Mouse (Mus musculus) induced T-regulatory cell, adult 2 months (primary cell): Measurements from ENCODE around the gene Rbfox2.
"Not testable (repeated sequence)": the region's sequence is repeated elsewhere in the genome, so short reads cannot be mapped to it uniquely, and the experiment has no call there.

Source experiments
- DNase-seq: peaks from one replicate; pipeline ENCODE4 v3.0.0-alpha.2; 2012; ENCODE audit warnings: low read depth

The Rbfox2 gene

DNA sequence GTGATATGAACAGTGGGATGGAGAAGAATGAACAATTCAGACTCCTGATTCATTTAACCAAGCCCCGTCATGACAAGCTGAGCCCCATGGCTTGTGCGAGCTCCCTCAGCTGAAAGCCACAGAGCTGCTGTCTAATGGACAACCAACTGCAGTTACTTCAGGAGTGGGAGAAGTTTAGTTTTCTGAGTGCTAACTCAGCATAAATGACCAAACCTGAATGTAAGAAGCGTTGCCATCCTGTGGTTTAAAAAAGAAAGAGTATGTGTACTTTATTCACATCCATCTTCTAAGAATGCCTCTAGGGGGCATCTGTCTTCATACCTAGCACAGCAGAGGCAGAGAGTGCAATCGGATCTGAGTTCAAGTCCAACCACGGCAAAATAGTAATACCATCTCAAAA, 35.5 kb downstream of the Rbfox2 start:
- DNase-seq: no peak

DNA sequence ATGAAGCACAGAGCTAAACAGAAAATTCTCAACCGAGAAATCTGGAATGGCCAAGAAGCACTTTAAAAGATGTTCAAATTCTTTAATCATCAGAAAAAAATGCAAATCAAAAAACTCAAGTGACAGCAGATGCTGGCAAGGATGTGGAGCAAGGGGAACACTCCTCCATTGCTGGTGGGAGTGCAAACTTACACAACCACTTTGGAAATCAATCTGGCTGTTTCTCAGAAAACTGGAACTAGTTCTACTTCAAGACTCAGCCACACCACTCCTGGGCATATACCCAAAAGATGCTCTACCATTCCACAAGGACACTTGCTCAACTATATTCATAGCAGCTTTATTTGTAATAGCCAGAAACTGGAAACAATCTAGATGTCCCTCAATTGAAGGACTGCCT, 37.3 kb downstream of the Rbfox2 start:
- DNase-seq: not testable (repeated sequence)

DNA sequence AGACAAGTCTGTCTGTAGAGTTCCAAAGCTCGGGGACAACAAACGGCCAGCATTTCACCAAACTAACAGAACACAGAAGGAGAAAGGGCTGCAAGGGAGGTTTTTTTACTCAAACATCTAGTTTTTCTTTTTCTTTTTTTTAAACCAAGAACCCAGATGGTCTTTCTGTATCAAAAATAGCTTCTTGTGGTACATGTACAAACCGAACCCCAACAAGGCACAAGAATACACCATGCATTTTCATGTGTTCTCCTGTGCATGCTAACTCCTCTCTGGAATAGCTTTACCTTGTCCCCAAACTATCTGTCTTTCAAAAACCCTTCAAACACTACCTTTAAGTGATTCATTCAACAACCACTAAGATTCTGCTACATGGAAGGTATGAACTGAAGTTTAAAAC, 38.4 kb downstream of the Rbfox2 start:
- DNase-seq: no peak

DNA sequence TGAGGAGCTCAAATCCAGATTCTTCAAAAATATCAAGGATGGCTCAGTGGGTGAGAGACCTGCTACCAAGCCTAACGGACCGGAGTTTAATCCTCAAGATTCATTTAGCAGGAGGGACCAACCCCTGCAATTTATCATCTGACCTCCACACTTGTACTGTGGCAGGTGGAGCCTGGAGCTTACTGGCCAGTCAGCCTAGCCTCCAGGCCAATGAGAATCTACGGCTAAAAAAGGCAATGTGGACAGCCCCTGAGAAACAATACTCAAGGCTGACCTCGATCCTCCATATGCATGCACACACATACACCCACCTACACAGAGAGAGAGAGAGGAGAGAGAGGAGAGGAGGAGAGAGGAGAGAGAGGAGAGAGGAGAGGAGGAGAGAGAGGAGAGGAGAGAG, 41.5 kb downstream of the Rbfox2 start:
- DNase-seq: no peak

DNA sequence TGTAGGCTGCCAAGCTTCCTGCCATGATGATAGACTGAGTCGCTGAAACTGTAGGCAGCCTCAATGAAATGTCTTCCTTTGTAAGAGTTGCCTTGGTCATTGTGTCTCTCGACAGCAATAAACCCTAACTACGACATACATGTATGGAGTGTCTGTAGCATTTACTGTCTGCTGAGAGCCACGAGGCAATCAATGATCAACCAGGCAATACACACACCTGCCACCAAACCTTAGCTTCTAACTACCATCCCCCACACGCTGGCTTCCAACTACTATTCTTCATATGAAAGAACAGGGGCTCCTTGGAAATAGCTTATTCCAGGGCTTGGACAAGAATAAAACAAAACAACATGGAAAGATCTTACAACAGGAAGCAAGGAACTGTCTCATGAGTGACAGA, 42.5 kb downstream of the Rbfox2 start:
- DNase-seq: no peak

DNA sequence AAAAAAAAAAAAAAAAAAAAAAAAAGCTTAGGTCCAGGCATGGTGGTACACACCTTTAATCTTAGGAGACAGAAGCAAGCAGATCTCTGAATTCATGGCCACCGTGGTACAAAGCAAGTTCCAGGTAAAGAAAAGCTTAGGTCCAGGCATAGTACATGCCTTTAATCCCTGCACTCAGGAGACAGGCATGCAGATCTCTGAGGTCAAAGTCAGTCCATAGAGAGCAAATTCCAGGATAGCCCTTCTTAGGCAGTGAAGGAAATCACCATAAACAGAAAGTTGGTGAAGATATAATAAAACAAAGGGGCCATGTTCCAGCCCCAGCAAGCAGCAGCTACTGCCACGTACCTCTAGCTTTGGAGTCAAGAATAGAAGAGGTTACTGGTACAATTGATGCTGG, 44.0 kb downstream of the Rbfox2 start:
- no peak for DNase-seq

DNA sequence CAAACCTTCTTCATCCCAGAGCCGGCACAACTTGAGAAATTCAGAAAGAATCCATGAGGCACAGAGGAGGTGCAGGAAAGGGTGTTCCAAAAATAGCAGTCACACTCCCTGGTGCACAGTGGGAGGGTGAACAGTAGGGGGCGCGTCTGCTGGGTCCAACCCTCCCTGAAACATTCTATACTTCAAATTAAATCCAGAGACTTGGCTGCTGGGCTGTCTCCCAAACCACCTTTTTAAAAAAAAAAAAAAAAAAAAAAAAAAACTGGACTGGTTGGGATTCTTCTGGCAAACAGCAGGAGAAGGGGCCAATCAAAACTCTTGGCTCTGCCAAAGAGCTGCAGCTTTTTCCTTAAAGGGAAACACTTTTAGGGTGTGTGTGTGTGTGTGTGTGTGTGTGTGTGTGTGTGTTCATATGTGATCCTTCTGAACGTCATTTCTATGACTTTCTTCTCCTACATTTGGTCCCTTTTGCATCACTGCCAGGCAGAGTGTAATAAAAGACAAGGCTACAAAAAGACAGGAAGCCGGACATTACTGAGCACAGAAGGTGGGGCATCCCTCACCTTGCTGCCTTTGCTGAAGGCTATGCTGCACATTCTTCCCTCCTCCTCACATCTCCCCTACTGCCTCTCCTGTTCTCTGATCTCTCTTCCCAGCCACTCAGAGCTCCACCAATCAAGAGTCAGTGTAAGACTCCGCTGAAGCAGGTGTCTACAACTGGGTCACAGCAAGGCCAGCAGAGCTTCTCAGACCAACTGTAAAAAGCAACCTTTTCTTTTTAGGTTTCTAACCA, 49.2 kb downstream of the Rbfox2 start:
- DNase-seq: peak; percentile 22

DNA sequence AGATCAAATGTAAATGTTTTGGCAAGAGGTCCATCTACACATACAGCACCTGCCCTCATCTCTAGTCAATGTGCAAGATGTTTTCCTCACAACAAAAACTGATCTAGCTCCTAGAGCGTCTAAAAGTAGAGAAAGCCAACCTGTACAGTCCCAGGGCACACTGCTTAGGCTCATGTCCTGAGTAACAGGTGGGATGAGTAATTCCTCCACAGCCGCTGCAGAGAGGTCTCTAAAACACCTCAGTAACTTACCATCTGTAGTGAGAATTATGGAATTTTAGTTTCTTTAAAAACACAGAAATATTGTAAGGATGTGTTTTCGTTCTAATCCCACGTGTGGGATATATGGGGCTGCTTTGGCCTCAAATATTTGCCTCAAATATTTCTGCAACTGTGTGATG, 50.0 kb downstream of the Rbfox2 start:
- no peak for DNase-seq

DNA sequence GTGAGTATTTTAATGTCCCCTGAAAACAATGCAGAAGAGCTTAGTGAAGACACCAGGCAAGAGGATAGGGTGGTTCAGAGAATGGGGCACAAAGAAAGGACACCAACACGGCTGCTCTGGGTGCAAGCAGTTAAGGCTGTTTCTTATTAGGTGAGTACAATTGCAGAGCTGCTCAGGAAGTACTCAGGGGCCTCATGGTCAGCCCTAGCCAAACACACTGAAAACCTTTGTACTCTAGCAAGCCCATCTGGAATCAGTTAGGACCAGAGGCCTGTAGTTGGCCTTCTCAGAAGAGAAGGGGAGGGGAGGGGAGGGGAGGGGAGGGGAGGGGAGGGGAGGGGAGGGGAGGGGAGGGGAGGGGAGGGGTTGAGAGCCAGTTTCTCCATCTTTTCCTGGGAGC, 52.2 kb downstream of the Rbfox2 start:
- DNase-seq: no peak

DNA sequence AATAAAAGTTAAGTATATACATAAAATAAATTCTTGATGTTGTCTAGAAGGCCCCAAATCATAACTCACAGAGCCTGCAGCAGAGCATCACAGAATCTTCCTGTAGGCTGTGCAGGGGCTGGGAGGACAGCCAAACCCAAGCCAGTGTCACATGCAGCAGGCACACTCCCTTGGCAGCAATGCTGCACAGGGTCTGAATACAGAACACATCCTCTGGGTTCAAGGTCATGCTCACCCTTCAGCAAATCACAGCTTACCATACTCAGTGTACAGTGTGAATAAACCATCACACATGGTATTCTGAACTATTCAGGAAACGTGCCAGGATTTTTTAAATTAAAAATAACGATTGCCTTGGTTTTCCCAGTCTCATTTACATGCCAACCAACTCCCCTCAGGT, 52.7 kb downstream of the Rbfox2 start:
- no peak for DNase-seq

DNA sequence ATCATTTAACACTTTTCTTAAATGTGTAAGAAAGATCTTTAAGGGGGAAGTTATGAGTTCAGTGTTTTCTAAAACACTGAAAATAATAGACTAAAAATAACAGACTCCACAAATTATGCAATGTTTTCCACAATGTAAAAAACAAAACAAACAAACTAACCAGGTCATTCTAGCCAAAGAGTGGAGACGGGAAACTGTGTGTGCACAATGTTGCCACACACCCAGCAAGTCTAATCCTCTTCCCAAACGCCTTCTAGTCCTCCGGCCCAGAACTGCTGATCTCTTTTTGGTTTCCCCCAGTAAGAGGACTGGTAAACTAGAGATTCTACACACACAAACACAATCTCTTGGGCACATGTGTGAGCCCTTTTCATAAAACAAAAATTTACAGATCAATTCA, 55.1 kb downstream of the Rbfox2 start:
- no peak for DNase-seq

DNA sequence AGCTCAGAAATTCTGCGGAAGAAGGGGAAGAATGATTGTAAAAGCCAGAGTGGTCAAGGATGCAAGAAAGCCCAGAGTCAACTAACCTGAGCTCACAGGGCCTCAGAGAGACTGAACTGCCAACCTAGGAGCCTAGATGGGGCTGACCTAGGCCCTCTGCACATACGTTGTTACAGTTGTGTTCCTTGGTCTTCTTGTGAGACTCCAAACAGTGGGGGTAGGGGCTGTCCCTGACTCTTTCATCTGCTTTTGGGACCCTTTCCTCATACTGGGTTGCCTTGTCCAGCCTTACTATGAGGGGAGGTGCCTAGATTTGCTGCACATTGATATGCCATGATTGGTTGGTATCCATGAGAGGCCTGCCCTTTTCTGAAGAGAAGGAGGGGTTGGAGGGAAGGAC, 56.0 kb downstream of the Rbfox2 start:
- DNase-seq: no peak

DNA sequence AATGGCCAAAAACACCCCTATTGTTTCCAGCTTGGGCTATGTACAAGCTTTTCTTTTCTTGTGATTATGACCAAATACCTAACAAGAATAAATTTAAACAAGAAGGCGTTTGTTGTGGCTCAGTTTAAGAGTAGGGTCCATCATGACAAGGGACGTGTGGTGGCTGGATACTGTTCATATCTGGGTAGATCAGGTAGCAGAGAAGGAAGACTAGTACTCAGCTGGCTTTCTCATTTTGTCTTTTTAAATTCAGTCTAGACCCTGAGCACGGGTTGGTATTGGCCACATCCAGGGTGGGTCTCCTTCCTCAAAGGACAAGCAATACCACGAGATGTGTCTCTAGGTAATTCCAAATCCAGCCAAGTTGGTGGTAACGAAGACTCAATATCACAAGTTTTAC, 57.4 kb downstream of the Rbfox2 start:
- no peak for DNase-seq

DNA sequence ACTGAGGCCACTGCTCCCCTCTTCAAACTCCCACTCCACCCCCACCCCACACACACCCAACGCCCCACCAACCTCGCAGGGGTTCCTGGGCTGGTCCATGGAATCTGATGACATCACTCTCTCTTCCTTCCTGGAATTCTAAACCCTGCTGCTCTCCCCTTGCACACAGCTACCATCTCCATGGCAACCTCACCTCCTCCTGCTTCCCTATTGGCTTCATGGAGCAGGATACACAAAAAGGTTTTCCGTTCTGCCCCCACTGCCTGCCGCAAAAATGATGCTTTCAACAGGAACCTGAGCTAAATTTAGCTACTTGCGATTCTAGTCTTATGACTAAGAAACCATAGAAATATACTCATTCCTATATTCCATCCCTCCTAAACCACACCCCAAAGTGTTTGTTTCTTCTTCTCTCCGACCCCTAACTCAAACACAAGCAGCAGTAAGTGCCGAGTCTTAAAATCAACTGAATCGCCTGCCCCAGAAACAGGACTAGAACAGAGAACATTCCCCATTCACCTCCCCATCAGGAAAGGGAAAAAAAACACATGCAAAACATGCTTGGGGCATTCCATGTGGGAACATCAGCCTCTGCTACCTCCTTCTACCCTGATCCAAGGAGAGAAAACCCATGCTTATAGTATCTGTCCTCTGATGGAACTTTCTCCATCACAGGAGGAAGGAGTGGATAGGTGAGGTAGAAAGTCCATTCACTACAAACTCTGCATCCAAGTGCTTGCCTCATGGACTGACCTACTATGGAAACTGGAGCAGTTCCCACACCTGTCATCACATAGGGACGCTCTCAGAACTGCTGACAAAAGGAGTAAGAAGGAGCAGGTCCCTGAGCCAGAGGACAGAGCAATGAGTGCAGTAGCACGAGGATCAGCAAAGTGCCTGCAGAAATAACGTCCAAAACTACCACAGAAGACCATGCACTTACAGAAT, 61.1 kb downstream of the Rbfox2 start:
- no peak for DNase-seq

DNA sequence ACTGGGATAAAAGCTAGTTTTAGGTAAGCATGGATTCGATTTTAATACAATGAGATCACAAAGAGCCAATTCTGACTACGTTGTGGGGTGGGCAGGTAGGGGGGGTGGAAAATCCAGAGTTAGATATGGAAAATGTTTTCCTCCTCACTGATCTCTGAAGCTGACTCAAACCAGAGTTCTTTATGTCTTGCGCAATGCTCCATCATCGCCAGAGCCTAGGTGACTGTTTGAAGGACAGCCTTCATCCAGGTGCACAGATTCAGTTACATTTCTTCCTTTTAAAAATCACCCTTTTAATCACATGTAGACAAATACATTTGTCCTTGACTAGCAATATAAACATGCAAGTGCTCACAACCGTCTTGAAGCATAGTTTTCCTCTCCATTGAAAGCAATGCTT, 62.2 kb downstream of the Rbfox2 start:
- no peak for DNase-seq

DNA sequence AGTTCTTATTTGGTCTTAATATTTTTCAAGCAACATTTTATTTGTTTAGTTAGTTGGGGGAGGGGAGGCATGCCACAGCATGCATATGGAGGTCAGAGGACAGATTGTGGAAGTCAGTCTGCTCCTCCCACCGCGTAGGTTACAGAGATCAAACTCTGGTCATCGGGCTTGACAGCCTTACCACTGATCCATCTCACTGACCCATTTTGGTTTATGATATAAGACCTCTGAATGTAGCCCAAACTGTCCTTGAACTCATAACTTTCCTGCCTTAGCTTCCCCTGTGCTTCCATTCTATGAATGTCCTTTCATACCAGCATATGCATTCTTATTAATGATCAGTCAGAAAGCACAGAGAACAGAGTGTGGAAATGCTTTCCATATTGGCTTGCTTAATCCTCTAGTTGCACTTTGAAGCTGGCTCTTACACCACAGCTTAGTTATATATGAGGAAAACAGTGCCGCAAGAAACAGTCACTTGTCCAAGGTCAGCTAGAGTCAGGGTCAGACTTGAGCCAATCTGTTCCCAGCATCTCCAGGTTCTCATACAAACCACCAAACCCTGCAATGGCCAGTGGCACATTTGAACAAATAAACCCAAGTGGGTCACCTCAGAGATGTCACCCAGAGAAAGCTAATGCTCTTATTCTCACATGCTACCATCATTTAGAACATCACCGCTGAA, 62.8 kb downstream of the Rbfox2 start:
- DNase-seq: no peak

DNA sequence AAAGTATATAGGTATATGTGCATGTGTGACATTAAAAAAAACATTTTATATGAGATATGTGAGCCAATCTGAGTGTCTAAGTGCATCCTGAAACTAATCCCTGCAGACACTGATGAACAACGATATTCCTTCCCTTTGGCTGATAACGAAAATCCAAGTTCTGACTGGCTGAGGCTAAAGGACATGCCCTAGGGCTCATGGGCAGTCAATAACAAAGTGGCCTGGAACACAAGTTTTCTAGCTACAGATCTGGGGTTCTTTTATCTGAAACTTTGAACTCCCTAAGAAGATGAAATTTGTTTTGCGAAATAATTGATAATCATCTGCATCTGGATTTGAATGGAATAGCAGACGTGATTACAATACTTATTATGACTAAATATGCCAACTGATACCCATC, 66.2 kb downstream of the Rbfox2 start:
- no peak for DNase-seq

DNA sequence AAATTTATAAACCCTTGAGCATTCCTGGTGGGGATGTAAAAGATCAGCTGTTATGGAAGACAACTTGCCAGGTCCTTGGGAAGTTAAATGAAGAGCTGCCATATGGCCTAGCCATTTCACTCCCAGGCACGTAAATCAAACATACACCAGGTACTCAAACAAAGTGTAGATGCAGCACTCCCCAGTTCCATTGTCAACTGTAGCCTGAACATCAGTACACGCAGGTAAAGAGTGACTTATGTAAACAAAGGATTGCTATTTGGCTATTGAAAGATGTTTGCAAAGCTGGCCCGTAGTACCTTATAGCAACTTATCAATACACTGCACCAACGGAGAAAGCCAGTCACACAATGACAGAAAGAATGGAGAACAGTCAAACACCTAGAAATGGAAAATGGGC, 67.2 kb downstream of the Rbfox2 start:
- no peak for DNase-seq

DNA sequence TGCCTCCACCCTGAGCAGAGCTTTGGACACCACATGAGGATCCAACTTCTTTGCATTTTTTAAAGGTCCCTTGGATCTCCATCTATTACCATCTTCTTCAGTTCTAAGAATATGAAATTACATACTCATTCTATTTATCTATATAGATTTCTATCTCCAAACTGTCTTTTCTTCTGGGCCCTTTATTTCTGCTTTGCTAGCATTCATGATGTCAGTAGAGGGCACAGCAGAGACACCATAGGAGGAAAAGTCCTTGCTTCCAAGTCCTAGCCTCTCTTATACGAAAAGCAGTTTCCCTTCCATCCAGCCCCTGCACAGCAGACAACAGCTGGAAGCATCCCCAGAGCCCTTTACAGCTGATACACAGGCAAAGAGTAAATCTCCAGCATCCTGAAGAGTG, 69.1 kb downstream of the Rbfox2 start:
- DNase-seq: no peak

DNA sequence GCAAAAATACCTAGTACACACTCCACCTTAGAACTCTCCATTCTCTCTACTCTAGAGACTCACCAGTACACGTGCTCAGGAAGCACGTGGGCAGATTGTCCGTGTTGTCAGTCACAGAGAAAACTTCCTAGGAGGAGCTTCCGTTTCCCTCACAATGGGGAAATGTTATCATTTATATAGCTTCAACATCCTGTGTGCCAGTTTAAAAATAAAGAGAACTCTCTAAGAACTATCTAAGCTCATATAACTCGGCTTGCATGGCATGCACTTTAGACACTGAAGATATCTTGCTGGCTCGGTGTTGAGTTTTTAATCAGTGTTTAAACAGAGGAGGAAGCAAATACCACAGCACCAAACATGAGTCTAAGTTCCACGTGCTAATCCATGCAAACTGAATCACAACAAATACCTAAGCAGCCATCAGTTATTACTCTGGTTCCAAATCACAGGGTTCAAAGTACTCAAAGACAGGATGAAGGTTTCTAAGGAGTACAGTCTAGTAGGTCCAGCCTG, 70.7 kb downstream of the Rbfox2 start:
- no peak for DNase-seq

DNA sequence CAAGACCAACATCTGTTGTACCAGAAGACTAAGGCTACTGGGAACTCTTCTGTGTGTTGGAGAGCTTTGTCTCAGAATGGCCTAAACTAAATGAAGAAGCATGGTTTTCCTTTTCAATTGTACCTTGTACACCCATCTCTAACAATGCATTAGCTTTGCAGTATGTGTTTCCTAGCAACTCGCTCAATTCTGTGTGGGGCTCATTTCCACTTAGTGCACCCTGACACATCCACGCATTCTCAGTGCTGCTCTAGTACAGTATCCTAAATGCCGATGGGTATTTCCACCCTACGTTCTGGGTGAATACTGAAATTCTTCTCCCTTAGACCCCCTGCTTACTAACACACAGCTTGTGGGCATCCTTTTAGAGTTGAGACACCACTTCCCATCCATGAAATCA, 71.3 kb downstream of the Rbfox2 start:
- no peak for DNase-seq

DNA sequence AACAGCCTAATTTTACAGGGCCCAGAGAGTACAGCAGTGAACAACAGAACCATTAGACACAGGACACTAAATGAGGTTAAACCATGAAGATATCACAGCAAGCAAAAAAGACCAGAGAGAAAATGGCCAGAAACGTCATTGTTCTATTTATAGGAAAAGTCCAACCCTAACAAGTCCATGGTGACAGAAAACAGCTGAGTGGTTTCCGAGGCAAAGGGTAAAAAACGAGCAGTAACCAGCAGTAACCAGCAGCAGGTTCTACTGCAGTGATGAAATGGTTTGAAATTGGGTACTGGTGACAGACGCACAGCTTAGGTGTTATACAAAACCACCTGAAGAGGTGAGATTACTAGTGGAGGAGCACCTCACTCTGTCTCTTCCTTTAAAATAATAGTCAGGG, 72.5 kb downstream of the Rbfox2 start:
- no peak for DNase-seq

DNA sequence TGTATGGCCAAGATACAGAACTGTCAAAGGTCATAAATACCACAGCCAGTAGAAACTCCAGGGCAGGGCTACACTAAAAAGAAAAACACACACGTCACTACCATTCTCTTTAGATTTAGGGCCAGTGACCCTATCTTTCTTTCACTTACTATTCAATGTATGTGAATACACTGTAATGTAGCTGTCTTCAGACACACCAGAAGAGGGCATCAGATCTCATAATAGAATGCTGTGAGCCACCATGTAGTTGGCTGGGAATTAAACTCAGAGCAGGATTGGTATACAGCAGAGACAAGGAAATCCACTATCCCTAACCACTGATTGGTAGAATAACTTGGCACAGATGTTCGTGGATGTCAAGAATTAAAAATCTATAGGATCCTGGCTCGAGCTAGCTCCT, 76.7 kb downstream of the Rbfox2 start:
- no peak for DNase-seq
